Mouse (Mus musculus) ovary, postnatal 36 days (tissue): Measurements from ENCODE around the gene Usp15.

Experiments used
- DNase-seq: peaks from one replicate; pipeline ENCODE4 v3.0.0; 2022; ENCODE audit warnings: low spot score, mixed read lengths

The Usp15 gene

GRCm38 (mm10) chr10:123108121-123108520 is 88.7 kb downstream of the Usp15 start:
- DNase-seq, result no peak

- no peak for DNase-seq
Observed at GRCm38 (mm10) chr10:123101303-123101702, 95.5 kb downstream of the Usp15 start.

GRCm38 (mm10) chr10:123100584-123100983 is 96.2 kb downstream of the Usp15 start:
- no peak for DNase-seq

GRCm38 (mm10) chr10:123094504-123094903 is 102.3 kb downstream of the Usp15 start:
- DNase-seq, result no peak

- DNase-seq, result no peak
Observed at GRCm38 (mm10) chr10:123092577-123092976, 104.2 kb downstream of the Usp15 start.

GRCm38 (mm10) chr10:123091737-123092136 is 105.1 kb downstream of the Usp15 start:
- DNase-seq, result peak; percentile 15

- DNase-seq, result no peak
Observed at GRCm38 (mm10) chr10:123089425-123089930, 107.3 kb downstream of the Usp15 start.

GRCm38 (mm10) chr10:123086847-123087246 is 109.9 kb downstream of the Usp15 start:
- DNase-seq, result no peak

- DNase-seq, result no peak
Observed at GRCm38 (mm10) chr10:123084900-123085641, 111.7 kb downstream of the Usp15 start.

GRCm38 (mm10) chr10:123084307-123084706 is 112.5 kb downstream of the Usp15 start:
- no peak for DNase-seq

GRCm38 (mm10) chr10:123076245-123077023 is 120.4 kb downstream of the Usp15 start, which contains the start of gene Mon2:
Mon2 (minus strand) TSS chr10:123076505.
- DNase-seq, result peak; percentile 97

GRCm38 (mm10) chr10:123075751-123076242 is 121.0 kb downstream of the Usp15 start:
- DNase-seq, result no peak

- DNase-seq, result no peak
Observed at GRCm38 (mm10) chr10:123071997-123072396, 124.8 kb downstream of the Usp15 start.

GRCm38 (mm10) chr10:123063021-123063420 is 133.8 kb downstream of the Usp15 start:
- no peak for DNase-seq

- DNase-seq, result no peak
Observed at GRCm38 (mm10) chr10:123060831-123061230, 136.0 kb downstream of the Usp15 start.

- no peak for DNase-seq
Observed at GRCm38 (mm10) chr10:123057082-123057481, 139.7 kb downstream of the Usp15 start.

- no peak for DNase-seq
Observed at GRCm38 (mm10) chr10:123056463-123056862, 140.3 kb downstream of the Usp15 start.

GRCm38 (mm10) chr10:123055205-123056000 is 141.4 kb downstream of the Usp15 start:
- DNase-seq, result no peak
